Mouse (Mus musculus) ES-Bruce4 (cell line): ENCODE results near the gene Ebf4. TPM values are rescaled to one million over a fixed set of nuclear protein-coding genes. Genes with fewer than 3 reads are reported as not detected.

ENCODE experiments used
- H3K27ac ChIP-seq: 2 replicates; pipeline ENCODE4 v1.5.1; 2012; ENCODE audit warnings: low read length, inconsistent platforms; ENCODE audit not compliant: insufficient read depth
- H3K27me3 ChIP-seq: 2 replicates; pipeline ENCODE4 v1.6.1; 2012; ENCODE audit warnings: mild to moderate bottlenecking, low read length, inconsistent platforms; ENCODE audit not compliant: control insufficient read depth, poor library complexity, insufficient read depth, severe bottlenecking
- H3K36me3 ChIP-seq: 2 replicates; pipeline ENCODE4 v1.6.1; 2012; ENCODE audit warnings: inconsistent platforms, mild to moderate bottlenecking, low read length, moderate library complexity; ENCODE audit not compliant: control insufficient read depth, poor library complexity, insufficient read depth, severe bottlenecking
- H3K4me1 ChIP-seq: one replicate; pipeline ENCODE4 v1.8.1; 2011; ENCODE audit warnings: low read length; ENCODE audit not compliant: control insufficient read depth, insufficient read depth
- H3K4me3 ChIP-seq: 2 replicates; pipeline ENCODE4 v1.5.1; 2011; ENCODE audit warnings: low read depth, mild to moderate bottlenecking, low read length
- H3K9ac ChIP-seq: 2 replicates; pipeline ENCODE4 v1.6.1; 2012; ENCODE audit warnings: low read depth, mild to moderate bottlenecking, inconsistent platforms; ENCODE audit not compliant: poor library complexity, severe bottlenecking
- H3K9me3 ChIP-seq: replicated peaks from 2 replicates; pipeline ENCODE4 v1.6.1; 2012; ENCODE audit warnings: mild to moderate bottlenecking, low read length, inconsistent platforms; ENCODE audit not compliant: control insufficient read depth, poor library complexity, insufficient read depth, severe bottlenecking
- CTCF ChIP-seq: IDR thresholded peaks from one replicate; pipeline ENCODE4 v1.8.1; 2011; ENCODE audit warnings: low read depth, low read length
- EP300 ChIP-seq: IDR thresholded peaks from 2 replicates; pipeline ENCODE4 v1.6.1; 2011; ENCODE audit warnings: low read depth, low read length; ENCODE audit not compliant: insufficient read depth
- POLR2A ChIP-seq: IDR thresholded peaks from one replicate; pipeline ENCODE4 v1.8.1; 2011; ENCODE audit warnings: low read length; ENCODE audit not compliant: insufficient read depth
- polyA plus RNA-seq: library from polyadenylated mRNA; stranded (reverse); fragments of >200 nt; gene quantifications from 2 replicates; pipeline ENCODE4 v1.2.4, GENCODE M21; 2011; ENCODE audit warnings: low read depth; ENCODE audit not compliant: missing spikeins, insufficient read depth, insufficient read length

Gene Ebf4
- polyA plus RNA-seq, 1 experiment = 4.8 TPM

GRCm38 (mm10) chr2:130406178-130406577, 111.2 kb downstream of the Ebf4 start, which contains the start of gene Tmem239:
Gene Tmem239 (plus strand): TSS chr2:130406478.
- Histone ChIP-seq H3K4me1 (no peaks in the 10 kb centered on the region), H3K27me3 (no peaks in the 10 kb centered on the region), H3K36me3 (no peaks in the 10 kb centered on the region), H3K4me3 (no peak within 1 kb of the TSS), H3K9me3 (no peaks in the 10 kb centered on the region), H3K27ac (no peak within 1 kb of the TSS), H3K9ac (no peak within 1 kb of the TSS)
- TF ChIP-seq EP300 = no peak
- no peak for TF ChIP-seq POLR2A
- no peak for TF ChIP-seq CTCF

- H3K9me3 ChIP-seq = no peaks in the 10 kb centered on the region
- H3K36me3 ChIP-seq = no peaks in the 10 kb centered on the region
- no peak for TF ChIP-seq CTCF
- no peak for TF ChIP-seq EP300
- no peak for TF ChIP-seq POLR2A
- no peaks in the 10 kb centered on the region for H3K4me1 ChIP-seq
- H3K27ac ChIP-seq = no peak overlapping the region
- no peak overlapping the region for H3K4me3 ChIP-seq
- no peaks in the 10 kb centered on the region for H3K27me3 ChIP-seq
- H3K9ac ChIP-seq = no peak overlapping the region
These were observed 113.2 kb downstream of the Ebf4 start for GRCm38 (mm10) chr2:130408194-130408593.

DNA sequence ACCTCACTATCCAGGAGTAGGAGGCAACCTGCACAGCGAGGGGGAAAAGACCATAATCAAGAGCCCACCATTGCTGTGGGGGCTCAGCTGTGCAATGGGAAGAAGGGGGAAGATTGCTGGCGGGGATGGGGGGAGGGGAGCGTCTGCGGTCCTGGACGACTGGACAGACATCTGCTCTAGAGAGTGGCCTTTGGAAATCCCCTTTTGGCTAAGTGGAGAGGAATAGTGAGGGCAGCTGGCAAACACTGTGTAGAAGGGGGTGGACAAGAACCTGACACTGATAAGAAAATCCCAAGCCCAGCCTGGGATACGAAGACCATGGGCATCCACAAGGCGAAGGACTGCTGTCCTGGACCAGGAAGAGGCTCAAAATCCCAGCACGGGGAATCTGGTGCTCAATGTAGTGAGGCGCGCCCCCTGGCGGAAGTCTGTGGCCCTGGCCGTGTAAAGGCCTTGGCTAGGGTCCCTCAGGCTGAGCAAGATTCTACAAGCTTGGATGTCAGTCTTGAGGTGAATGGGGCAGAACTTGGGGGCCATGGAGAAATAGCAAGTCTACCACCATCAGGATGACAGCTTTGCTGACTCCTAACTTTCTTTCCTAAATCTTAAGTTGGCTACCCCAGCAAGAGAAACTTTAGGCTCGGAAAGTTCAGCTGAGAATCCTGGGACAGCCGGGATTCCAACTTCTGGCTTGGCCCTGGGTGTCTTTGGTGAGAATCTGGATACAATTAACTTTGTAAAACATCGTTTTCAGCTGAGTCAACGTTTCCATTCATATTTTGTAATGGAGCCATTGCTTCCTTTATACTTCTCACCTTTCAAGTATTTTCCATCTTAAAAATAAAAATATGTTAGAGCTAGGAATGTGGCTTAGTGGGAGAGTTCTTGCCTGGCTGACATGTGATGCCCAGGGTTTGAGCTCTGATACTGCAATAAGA, 116.9 kb downstream of the Ebf4 start:
- Histone ChIP-seq H3K36me3 (no peaks in the 10 kb centered on the region), H3K27ac (no peak overlapping the region), H3K4me3 (no peak overlapping the region)

DNA sequence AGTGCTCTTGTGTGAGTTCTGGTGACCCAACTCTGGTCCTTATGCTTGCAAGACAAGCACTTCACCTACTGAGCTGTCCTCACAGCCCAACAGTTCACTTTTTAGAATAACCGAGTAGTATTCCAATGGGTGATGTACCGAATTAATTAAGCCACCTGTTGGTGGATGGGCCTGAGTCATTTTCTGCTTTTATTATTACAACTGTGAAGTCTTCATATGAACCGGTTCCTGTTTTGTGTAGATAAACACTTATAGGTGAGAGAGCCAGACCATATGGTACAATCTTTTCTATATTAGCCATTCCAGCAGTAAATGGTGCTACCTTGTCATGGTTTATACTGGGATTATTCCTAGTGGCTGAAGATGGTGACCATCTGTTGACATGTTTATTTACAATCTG, 117.8 kb downstream of the Ebf4 start:
- H3K4me3 ChIP-seq = no peak overlapping the region
- H3K27ac ChIP-seq = no peak overlapping the region
- no peaks in the 10 kb centered on the region for H3K36me3 ChIP-seq
- H3K27me3 ChIP-seq = no peaks in the 10 kb centered on the region
- H3K4me1 ChIP-seq = no peaks in the 10 kb centered on the region
- no peak for TF ChIP-seq EP300
- no peak for TF ChIP-seq CTCF
- no peak for TF ChIP-seq POLR2A
- no peak overlapping the region for H3K9ac ChIP-seq
- no peaks in the 10 kb centered on the region for H3K9me3 ChIP-seq

More for the DNA sequence above, 116.9 kb downstream of the Ebf4 start:
- Histone ChIP-seq H3K4me1 (no peaks in the 10 kb centered on the region), H3K27me3 (no peaks in the 10 kb centered on the region), H3K9ac (no peak overlapping the region), H3K9me3 (no peaks in the 10 kb centered on the region)
- peak; percentile 95 for TF ChIP-seq CTCF
- TF ChIP-seq POLR2A = no peak
- TF ChIP-seq EP300 = no peak

GRCm38 (mm10) chr2:130414094-130414856, 119.3 kb downstream of the Ebf4 start:
- H3K4me3 ChIP-seq = no peak overlapping the region
- TF ChIP-seq POLR2A (no peak), CTCF (no peak), EP300 (no peak)
- no peaks in the 10 kb centered on the region for H3K27me3 ChIP-seq
- no peaks in the 10 kb centered on the region for H3K9me3 ChIP-seq
- H3K27ac ChIP-seq = no peak overlapping the region
- no peak overlapping the region for H3K9ac ChIP-seq
- no peaks in the 10 kb centered on the region for H3K4me1 ChIP-seq
- no peaks in the 10 kb centered on the region for H3K36me3 ChIP-seq

Other genes with a start within 250 kb of the Ebf4 start
- not detected in 2 replicates for gene Tgm6, start 182.8 kb upstream of the Ebf4 start, polyA plus RNA-seq
- gene Snrpb, start 115.8 kb upstream of the Ebf4 start, polyA plus RNA-seq = 244 and 254 TPM in 2 replicates
- gene Tmc2, start 100.0 kb upstream of the Ebf4 start, polyA plus RNA-seq = not detected in 2 replicates
- gene Nop56, start 20.7 kb upstream of the Ebf4 start, polyA plus RNA-seq = 387 and 404 TPM in 2 replicates
- gene Idh3b, start 10.6 kb upstream of the Ebf4 start, polyA plus RNA-seq = 158 and 163 TPM in 2 replicates
- gene Cpxm1, start 102.4 kb downstream of the Ebf4 start, polyA plus RNA-seq = 8.1 and 10.9 TPM in 2 replicates
- gene Gm28372, start 110.1 kb downstream of the Ebf4 start, polyA plus RNA-seq = not detected in 2 replicates
- not detected in 2 replicates for gene 1700020A23Rik, start 110.1 kb downstream of the Ebf4 start, polyA plus RNA-seq
- not detected in 2 replicates for gene Tmem239, start 111.3 kb downstream of the Ebf4 start, polyA plus RNA-seq
- gene Vps16, start 129.2 kb downstream of the Ebf4 start, polyA plus RNA-seq = 119 and 121 TPM in 2 replicates
- gene Pced1a, start 129.5 kb downstream of the Ebf4 start, polyA plus RNA-seq = 16.3 and 18.4 TPM in 2 replicates
- 72.8 and 77.6 TPM in 2 replicates for gene Ptpra, start 155.1 kb downstream of the Ebf4 start, polyA plus RNA-seq